Mouse (Mus musculus): ENCODE measurements around the gene Morn5. TPM values are rescaled to one million over a fixed set of nuclear protein-coding genes. Genes with fewer than 3 reads are reported as not detected.

The Morn5 gene
- polyA plus RNA-seq, 2 experiments from 2014 or later: not detected

DNA sequence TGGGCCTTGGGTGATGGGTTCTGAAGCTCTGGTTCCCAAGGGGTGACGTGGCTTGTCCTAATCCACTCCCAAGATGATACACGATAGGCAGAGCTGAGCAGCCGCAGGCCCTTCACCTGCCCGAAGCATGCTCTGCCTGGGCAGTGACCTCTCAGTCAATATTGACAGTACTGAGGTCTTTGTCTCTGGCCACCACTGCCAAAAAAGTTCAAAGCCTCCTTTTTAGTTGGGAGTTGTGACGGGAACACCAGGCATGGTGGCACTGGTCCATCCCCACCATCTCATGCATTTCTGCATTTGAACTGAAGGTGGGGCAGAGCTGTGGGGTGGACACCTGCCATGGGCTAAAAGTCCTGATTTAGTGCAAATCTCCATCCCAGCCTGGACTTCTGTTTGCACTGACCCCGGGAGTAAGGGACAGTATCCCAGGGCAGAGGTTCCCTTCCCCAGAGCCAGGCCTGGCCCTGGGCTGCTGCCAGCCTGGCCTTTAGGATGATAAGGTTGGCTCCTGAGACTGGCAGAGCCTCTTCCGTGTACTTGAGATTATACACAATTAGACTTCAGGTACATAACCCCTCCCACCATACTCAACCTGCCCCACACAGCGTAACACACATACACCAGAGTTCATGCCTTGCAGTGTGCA lies 22.5 kb downstream of the Morn5 start:
- ATAC-seq: no peak

DNA sequence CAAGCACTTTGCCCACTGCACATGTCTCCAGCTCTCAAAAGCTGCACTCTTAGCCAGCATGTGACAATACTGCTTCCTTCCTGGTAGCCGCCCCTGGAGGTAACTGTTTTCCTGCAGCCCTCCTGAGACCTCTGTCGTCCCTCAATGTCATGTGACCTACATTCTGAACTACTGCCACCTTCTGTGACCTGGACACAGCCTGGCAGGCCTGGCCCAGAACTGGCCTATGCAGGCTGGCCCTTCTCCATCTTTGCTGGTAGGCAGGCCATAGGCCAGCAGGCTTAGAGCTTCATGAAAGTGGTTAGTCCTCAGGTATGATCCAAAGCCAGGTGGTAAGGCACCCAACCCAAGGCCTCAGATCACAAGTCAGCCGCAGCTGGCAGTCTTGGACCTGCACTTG lies 24.5 kb downstream of the Morn5 start:
- no peak for ATAC-seq

DNA sequence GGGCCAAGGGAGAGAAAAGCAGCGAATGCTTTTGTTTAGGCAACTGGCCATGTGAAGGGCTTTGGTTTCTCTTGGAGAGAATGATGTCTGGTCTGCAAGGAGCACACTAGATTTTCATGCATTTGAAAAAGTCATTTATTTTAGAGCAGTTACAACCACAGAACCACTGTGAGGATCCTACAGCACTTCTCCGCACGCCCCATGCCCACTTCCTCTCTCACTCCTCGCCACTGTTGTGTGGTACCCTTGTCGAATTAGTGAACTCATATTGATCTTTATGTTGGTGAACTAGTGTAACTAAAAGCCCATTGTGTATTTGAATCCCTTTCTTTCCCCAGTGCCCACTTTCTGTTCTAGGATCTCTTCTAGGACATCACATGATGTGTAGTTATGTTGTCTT lies 26.0 kb downstream of the Morn5 start:
- ATAC-seq: no peak

DNA sequence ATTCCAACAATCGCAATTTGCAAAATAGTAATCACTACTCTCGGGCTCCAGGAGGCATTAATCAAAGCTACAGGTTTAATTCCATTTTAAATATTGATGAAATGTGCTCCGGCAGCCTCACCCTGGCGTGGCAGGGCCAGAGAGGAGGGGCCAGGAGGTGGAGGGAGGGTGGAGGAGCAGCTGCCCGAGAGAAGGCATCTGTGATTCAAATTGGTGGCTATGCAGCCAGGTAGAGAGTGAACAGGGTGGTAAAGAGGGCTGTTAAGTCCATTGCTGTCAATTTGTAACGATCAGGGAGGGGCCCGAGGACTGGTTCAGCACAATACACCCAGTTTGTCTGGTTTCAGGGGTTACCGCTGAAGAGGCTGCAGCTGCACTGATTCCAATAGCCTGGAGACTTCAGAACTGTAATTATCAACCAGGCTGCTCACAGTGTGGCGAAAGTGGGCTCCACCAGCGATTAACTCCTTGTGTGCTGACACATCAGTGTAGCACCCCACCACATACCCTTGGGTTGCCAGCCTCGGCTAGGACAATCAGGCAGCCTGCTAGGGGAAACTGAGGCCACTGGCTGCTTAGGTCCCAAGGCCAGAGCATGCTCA lies 28.0 kb downstream of the Morn5 start:
- ATAC-seq: no peak

DNA sequence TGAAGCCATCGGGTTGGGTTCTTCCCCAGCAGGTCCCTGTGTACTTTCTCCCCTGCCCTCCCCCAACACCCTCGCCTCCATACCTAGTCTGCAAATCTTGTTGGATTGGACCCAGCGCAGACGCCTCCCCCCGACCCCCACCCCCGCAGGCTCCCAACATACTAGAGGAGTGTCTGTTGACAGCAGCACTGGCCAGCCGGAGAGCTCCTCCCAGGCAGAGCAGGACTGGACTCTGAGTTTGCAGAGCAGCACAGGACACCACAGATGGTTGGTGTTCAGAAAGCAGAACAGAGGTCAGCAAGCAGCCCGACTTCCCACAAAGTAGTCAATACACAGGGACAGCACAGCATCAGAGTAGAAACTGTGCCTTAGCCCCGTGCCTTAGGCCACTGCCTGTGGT lies 32.2 kb downstream of the Morn5 start:
- ATAC-seq: no peak

DNA sequence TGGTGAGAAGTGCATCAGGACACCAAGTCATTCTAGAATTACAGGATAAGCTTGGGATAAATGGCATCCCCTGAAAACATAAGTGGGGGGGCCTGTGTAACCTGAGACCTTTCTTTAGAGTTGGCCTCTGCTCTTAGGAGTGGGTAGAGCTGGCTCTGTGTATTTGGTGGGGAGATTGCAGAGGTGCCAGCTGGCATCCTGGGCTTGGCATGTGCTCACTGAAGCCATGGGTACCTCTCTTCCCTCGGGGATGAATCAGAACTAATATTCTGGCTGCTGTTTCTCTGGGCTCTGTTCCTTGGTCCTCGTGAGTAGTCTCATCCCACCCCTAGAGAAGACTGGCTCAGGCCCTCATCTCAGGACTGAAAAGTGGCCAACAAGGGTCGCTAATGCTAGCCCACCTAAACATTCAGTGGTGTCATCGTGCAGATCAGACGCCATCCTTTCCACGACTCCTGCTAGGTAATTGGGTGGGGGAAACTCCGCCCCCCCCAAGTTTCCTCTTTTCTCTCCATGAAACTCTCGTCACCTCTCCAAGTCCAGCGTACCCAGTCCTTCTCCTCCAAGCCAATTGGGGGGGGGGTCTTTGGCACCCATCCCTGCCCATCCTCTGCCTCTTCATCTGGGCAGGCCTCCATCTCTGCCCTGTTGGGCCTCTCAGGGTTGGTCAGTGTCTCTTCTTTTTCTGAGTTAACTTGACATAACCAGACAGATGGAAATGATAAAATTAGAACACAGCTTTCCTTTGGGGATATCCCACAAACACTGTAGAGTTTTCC lies 33.7 kb downstream of the Morn5 start:
- ATAC-seq: no peak

DNA sequence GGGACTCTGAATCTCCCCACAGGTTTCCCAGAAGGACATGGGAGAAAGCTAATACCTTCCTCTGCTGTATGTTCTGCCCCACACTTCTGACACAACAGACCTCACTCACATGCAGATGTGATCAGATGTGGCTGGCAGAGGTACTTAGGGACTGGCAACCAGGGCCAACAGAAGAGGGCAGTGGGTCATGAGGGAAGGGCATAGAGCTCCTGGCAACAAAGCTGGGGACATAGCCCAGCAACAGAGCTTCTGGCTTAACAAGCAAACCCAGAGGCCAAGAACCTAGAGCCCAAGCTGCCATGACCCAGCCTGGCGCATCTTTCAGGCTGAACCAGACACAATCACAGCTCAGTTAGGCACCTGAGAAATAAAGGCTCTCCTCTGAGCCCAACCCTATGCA lies 35.8 kb downstream of the Morn5 start:
- no peak for ATAC-seq

DNA sequence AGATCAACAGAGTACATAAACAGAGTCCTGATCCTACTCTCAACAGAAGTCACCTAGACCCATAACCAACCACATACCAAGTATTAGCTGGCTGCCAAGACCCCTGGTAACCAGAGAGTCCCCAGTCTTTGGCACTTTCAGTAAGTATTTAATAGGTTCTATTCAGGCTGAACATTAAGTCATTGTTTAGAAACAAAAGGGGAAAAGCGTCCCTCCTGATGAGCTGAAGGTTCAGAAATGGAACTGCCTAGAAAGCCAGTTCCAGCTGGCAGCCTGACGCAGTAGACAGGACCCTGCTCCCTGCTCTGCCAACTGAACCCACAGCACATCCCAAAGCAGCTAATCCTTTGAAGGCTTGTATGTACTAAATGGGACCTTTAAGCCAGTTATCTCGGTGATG lies 39.9 kb downstream of the Morn5 start:
- ATAC-seq: no peak

DNA sequence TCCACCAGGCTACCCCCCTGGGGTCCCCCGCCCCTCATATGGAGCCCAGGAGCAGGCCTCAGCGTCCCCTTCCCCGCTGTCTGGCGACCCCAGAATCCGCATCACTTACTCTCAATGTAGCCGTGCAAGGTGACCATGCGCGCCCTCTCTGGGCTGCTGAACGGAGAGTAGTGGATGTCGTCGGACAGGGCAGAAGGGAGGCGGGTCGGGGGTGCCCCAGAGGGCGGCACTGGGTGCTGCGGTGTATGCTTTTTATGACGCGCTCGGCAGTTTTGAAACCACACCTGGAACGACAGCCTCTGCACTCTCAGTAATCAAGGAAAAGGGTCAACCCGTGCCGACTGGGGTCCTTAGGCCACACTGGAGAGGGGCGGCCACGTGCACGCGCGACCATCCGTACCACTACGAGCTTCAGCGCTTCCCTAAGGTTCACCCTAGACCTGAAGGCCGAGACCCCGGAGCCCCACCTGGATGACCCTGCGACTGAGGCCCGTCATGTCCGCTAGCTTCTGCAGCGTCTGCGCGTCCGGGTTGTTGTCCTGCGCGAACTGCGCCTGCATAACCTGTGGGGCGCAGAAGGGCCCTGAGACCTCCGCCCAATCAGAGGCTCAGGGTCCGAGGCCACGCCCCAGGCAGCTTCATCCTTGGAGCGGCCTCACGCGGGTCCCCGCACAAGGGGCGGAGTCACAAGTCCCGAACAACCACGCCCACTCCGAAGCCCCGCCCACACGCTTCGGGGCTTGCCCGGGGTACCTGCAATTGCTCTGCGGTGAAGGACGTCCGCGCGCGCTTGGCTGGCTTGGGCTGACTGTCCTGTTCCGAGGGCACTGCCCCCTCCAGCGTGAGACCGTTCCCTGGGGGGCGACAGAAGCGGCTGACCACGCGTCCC lies 41.8 kb downstream of the Morn5 start:
- no peak for ATAC-seq

DNA sequence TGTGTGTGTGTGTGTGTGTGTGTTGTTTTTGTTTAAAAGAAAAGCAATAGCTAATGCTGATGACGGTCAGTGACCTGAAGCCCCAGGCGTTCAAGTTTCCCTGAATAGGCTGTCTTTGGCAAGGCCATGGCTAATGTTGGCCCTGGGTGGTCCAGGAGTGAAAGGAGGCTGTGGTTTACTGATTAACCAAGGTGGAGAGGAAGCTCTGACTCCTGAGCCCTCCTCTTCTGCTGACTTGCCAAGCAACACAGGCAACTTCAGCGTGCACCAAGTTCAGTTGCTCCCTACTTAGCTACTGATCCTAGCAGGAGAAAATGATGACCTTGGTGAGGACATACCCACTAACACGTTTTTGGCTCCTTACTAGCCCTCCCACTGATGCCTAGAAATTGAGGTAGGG lies 43.5 kb downstream of the Morn5 start:
- ATAC-seq: no peak

DNA sequence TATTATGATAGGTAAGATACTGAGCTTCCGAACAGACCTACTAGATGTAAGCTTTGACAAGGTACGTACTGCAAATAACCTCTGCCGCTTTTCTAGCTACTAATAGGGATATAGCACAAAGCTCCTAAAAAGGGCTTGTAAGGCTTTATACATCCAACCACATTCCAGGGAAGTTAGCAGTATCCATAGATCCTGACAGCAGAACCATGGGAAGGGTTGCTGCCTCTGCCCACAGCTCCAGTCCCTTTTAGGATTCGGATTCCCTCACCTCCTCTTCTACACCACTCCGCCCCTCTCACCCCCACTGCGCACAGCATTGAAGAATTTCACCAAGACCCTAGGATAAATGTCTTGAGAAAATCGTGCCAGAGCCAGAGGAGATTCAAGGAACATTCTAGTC lies 44.0 kb downstream of the Morn5 start:
- no peak for ATAC-seq

DNA sequence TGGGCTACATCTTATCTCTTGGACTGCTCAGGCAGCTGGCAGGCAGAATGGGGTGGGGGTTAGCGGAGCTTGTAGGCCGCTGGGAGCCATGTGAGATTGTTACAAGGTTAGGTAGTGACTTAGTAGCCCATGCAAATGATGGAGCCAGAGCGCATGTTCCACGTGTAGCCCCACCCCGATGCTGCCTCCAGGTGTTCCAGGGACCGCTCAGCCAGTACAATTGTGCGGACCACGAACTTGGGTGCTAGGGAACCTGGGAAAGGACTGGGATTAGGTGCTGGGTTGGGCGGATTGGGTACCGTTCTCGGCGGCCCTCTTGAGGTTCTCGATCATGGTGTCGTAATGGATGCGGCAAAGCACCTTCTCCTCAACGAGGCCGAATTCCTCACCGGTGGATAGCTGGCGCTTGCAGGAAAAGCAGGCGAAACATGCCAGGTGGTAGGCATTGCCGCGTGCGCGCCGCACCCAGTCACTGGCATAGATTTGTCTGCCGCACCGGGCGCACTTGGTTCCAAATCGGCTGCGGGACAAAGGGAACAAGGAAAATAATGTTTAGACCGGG lies 44.7 kb downstream of the Morn5 start:
- ATAC-seq: no peak

DNA sequence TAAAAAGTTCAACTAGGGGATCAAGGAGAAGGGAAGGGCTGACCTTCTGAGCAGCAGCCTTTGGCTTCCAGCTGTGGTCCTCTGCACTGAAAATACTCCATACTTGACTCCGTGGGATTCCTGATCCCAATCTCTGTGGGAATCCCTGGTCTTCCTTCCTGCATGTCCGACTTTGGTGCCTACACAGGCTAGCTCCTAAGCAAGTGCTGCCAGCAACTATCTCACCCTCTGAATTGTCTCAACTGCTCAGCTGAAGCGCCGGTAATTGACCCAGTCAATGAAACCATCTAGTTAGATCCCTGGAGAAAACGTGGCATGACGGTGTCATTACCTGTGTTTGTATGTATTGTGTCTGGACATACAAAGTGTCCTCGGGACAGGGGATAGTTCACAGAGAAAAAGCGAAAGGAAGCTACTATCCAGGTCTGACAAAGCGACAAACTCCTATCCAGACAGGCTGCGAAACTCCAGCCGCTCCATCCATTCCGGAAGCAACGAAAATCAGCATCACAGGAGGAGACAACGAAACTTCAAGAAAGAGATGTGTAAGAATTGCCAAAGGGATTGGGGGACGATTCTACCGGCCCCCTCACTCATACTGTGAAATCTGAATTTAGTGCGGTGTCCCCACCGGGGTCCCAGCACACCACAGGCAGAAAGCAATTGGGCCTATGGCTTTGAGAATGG lies 48.0 kb downstream of the Morn5 start:
- no peak for ATAC-seq

DNA sequence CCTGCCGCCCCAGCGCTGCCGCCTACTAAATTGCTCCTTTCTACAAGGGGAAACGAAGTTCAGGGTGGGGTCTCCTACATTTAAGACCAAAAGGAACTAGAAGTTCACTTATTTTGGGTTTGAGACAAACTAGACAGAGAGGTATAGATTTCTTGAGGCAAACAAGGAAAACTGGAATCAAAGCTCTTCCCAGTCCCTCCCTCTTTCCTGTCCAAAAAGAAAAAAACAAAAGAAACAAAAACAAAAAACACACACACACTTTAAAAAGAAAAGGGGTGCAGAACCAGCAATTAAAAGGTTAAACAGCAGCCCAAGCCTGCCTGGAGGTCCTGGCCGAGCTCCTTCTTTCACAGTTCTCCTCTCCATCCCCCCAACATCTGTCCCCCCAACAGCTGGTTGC lies 48.8 kb downstream of the Morn5 start:
- ATAC-seq: no peak

DNA sequence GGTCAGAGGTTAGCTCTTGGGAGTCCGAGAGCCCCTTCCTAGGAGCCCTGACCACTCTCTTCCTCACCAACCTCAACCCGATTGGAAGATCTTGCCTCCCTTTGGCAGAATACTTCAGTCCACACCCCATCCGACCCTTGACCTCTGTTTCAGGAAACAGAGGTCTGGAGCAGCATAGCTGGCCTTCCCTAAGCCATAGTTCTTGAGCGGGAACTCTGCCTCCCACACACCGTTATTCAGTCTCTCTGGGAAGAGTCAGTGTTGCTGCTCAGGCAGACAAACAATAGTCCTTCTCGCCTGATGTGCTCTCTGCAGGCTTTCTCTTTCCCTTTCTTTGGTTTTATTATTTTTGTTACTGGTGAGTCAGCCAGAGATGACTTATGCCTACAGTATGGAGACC lies 50.5 kb downstream of the Morn5 start:
- ATAC-seq: no peak

DNA sequence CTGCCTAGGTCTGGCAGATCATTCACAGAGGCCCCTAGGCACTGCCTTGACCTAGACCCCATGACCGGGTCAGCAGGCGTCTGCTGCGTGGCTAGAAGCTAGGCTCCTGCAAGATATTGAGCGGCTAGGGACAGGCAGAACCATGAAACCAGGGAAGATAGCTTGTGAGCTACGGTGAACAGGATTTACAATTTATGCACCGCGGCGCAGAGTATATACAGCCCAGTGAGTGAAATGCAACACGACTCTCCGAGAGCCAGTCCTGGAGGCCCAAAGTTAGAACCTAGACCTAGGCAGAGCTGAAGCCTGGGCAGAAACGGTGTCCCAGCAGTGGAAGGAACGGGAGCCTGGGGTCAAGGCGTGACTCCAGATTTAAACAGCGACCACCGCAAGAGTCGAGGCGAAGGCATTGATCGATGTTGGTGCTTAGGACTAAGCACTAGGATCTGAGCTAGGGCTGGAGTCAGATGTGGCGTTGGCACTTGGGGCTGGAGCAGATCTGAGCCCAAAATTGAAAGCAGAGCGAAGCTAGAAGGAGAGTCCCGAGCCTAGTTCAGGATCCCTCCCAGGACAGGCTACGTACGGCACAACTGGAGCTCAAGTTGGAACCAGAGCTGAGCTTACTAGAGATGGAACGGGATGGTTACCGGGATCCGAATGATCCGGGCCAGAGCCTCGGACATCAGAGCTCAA lies 52.8 kb downstream of the Morn5 start:
- no peak for ATAC-seq

DNA sequence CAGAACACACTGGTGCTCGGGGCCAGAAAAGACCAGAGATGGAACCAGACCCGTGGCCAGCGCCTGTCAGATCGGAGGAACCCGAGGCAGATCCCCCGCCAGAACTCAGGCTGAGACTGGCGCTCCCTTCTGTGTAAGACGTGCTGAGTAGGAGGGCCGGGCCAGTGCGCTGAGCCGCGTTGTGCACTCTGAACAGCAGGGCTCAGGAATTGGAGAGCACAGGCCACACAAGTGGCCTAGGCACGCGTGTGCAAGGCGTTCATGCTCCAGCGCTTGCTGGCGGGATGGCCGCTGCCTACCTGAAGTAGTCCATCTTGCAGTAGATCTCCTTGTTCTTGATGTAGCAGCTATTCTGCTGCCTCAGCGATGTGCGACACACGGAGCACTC lies 53.3 kb downstream of the Morn5 start:
- no peak for ATAC-seq

DNA sequence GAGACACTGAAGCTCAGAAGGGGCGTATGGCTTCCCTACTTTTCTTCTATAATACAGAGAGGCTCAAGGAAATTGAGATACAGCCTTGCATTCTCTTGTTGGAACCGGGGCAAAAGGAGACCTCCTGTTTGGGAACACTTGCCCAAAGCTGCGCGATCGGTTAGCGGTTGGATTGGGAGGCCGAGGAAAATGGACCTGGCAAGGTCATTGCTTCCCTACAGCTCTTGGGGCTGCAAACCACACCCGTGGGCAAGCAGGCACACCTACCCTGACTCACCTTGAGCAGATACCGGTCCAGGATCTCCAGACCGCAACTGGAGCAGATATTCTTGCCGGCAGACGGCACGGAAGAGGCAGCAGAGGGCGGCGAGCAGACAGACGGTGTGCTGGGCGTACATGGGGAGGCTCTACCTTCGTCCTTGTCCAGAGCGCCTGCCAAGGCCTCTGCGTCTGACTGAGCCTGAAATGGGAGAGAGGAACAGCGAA lies 53.9 kb downstream of the Morn5 start:
- no peak for ATAC-seq

DNA sequence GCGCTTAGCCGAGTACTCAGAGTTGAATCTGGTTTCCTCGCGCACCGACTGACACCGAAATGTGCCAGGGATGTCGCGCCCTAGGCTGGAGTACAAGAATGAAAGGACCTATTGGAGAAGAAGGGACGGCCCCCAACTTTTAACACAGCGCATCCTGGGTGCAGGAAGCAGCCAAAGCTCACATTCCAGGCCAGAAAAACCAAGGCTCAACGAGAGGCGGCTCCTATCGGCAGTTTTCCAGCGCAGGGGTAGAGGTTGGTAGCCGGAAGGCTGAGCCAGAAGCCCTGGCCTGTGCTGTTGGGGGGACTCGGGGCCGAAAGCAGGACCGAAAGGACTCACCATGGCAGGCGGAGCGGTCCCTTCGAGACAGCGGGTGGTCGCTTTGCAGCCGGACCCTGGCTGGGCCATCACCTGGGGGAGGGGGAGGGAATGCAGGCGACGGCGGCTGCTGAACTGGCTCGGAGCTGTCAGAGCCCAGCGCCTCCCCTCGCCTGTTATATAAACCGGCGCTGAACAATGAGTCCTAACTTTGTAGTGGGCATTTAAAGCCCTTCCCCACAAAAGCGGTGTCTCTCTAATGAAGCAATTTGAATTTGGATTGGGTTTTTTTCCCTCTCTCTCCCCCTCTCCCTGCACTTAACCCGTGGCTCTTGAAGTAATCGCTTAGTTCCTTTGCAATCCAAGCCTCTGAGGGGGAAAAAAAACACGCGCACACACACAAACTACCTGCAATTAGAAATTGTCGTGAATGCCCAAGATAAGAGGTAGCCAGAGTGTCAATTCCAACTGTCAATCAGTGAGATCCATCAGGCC lies 54.5 kb downstream of the Morn5 start:
- no peak for ATAC-seq

DNA sequence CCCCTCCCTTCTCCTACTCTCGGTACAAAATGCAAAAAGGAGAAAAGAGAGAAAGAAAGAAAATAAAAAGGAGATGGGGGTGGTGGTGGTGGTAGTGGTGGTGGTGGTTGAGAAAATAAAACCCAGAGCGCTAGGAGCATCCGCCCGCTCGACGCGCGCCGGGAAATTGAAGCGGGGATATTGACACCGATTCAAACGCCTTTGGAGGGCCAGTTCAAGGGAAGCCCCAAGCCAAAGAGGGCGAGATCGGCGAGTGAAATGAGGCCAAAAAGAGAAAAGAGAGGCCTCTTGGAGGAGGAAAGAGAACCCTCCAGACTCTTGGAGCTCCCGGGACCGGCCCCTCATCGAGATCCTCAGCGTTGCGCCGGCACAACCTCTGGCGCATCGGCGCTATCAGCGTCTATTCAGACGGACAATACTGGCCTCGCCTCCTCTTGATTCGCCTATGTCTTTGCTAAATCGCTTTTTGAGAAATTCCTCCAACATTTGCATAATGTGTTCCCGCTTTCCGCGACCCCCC lies 55.2 kb downstream of the Morn5 start:
- no peak for ATAC-seq
